Mouse (Mus musculus) gastrocnemius, postnatal 25 days (tissue): Measurements from ENCODE around the gene Exosc2. TPM values are rescaled to one million over a fixed set of nuclear protein-coding genes. Genes with fewer than 3 reads are reported as not detected.

Experiments used
- DNase-seq: peaks from one replicate; pipeline ENCODE4 v3.0.0; 2022
- total RNA-seq, 2 experiments: library from RNA; stranded (reverse); gene quantifications; 1 replicate in 1 of 2; 2 replicates in 1 of 2; pipeline ENCODE4 v1.2.3; 2021

Exosc2 gene
- total RNA-seq, 2 experiments from 2014 or later, result 6.3 to 7.2 TPM

- DNase-seq, result no peak
Measured at GRCm38 (mm10) chr2:31727576-31728277, 57.2 kb downstream of the Exosc2 start.

DNA sequence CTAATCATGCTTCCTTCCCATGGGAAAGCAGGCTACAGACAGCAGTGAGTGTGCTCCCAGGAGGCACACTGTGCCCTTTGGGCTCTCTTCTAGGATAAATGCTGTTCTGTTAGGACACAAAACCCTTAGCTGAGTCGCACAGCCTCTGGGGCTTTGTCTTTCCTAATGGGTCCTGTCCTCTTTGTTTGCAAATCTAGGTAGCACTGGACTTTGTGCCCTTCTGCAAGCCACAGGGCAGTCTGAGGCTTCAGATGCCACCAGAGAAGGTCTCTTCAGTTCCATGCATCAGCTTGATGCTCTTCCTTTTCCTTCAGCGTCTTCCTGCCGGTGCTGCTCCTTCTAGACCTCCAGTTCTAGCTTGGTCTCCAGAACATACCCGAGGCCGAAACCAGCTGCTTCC lies 60.1 kb downstream of the Exosc2 start:
- DNase-seq, result no peak

Other genes starting within 250 kb of the Exosc2 start
- gene Ass1, start 200.5 kb upstream of the Exosc2 start, total RNA-seq, result 1 to 10 TPM; 2.0 to 2.7 TPM
- gene Fubp3, start 98.1 kb upstream of the Exosc2 start, total RNA-seq, result 1 to 10 TPM; 9.2 to 9.4 TPM
- gene Prdm12, start 30.7 kb upstream of the Exosc2 start, total RNA-seq, result not detected
- gene Abl1, start 17.7 kb downstream of the Exosc2 start, total RNA-seq, result 10 to 100 TPM; 21.9 to 25.2 TPM
- gene Qrfp, start 139.9 kb downstream of the Exosc2 start, total RNA-seq, result not detected
- gene Fibcd1, start 175.3 kb downstream of the Exosc2 start, total RNA-seq, result not detected
- under 1 TPM; 0.29 to 0.79 TPM for gene Lamc3, start 216.6 kb downstream of the Exosc2 start, total RNA-seq